Mouse (Mus musculus) layer of hippocampus, postnatal 14 days (tissue): Measurements from ENCODE around the gene Ecel1. TPM values are rescaled to one million over a fixed set of nuclear protein-coding genes. Genes with fewer than 3 reads are reported as not detected.

ENCODE experiments used
- DNase-seq, 2 experiments: peaks; one replicate each; pipeline ENCODE4 v3.0.0; 2021 to 2022; ENCODE audit warnings: low spot score in 2 of 2, mixed read lengths in 1 of 2
- total RNA-seq, 2 experiments: library from RNA; stranded (reverse); gene quantifications; 2 replicates each; pipeline ENCODE4 v1.2.3; 2021

The Ecel1 gene
- total RNA-seq, 2 experiments from 2014 or later, result 3.6 to 4.4 TPM

GRCm38 (mm10) chr1:87171312-87171711 lies 15.0 kb upstream of the Ecel1 start:
- no peak for DNase-seq

- DNase-seq, result no peak
Observed at GRCm38 (mm10) chr1:87170458-87170857, 14.1 kb upstream of the Ecel1 start.

GRCm38 (mm10) chr1:87164796-87165184 lies 8.5 kb upstream of the Ecel1 start:
- no peak for DNase-seq

DNA sequence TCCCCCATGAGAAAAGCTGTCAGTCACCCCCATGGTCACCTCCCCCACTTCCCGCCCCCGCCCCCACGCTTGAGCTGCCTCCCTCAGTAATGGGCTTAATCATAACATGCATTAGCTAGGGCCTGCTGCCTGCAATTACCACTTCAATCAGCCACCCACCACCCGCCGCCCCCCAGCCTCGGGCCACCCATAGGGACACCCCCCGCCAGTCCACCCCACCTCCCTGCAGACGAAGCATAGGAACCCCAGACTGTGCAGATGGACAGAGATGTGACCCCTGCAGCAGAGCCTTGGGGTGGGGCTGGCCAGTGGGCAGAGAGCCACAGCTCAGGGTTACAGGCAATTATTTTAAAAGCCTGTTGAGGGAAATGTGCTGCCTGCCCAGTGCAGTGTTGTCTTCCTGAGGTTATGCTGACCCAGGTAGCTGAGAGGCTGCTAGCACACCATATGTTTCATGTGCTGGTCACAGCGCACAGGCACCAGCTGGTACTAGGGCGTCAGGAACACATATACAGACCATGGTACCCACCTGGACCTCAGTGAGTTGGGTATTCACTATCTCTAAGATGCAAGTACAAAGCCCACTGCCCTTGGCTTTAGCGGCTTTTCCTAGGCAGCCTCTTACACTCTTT lies 8.0 kb upstream of the Ecel1 start:
- DNase-seq, result no peak

DNA sequence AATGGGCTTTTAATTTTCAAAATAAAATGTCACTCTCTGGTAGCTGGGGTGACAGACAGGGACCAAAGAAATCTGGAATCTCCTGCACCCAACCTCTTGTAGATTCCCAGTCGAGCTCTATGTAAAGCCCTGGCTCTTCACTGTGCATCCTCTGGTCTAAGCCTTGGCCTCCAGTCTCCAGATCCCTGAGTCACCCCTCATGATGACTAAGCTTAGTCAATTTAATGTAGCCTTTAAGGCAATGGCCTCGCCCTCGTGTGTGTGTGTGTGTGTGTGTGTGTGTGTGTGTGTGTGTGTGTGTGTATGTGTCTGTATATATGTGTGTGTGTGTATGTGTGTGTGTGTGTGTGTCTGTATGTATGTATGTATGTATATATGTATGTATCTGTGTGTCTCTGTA lies 3.1 kb upstream of the Ecel1 start:
- no peak for DNase-seq

DNA sequence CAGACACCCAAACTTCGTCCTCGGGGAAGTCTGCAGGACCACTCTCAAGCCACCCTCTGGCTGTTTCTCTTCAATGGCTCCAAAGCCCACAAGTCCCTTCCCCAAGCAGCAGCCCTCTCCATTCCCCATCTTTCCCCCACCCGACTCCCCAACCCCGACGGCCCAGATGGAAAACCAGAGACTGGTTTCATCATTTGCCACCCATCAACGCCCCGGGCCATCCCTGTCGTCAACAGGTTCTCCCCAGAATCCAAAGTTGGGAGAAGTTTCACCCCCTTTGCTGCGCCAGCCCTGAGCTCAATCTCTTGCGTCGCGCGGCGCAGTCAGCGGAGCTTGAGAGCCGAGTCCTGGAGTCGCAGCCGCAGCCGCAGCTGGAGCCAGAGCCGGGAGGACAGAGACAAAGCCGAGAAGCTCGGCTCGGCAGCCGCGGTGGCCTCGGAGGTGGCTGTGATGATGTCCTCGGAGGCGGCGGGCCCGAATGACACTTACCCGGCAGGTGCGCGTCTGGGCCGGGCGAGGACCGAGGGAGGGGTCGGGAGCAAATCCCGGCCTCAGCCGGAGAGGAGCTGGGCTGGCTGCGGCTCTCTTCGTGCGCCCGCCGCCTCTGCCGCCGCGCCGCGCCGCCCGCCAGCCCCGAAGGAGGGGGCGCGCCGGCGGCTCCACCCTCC lies 656 bp downstream of the Ecel1 start:
- DNase-seq, result no peak

DNA sequence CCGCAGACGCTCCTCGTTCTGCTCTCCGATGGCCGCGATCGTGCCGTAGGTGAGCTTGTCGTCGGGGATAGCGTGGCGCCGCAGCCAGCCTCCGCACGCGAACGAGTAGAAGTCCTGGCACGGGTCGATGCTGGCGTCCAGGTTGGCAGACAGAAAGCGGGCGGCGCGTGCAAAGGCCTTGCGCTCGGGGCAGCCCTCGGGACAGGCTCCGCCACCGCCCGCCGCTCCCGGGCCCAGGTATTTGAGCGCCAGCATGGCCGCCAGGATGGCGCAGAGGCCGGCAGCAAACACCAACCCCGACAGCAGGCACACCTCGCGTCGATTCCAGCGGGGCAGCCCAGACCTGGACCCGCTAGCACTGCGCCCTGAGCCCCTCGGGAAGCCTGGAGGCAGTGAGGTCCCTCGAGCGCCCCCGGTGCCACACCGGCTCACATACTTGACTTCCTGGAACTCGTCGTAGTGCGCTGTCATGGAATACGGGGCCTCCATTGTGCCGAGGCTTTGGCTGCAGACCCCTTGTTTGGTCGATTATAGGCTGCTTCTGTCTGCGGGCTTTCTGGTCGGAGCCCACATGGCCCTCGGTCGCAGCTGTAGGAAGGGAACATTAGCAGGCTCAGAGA lies 1.7 kb downstream of the Ecel1 start:
- DNase-seq, result no peak

DNA sequence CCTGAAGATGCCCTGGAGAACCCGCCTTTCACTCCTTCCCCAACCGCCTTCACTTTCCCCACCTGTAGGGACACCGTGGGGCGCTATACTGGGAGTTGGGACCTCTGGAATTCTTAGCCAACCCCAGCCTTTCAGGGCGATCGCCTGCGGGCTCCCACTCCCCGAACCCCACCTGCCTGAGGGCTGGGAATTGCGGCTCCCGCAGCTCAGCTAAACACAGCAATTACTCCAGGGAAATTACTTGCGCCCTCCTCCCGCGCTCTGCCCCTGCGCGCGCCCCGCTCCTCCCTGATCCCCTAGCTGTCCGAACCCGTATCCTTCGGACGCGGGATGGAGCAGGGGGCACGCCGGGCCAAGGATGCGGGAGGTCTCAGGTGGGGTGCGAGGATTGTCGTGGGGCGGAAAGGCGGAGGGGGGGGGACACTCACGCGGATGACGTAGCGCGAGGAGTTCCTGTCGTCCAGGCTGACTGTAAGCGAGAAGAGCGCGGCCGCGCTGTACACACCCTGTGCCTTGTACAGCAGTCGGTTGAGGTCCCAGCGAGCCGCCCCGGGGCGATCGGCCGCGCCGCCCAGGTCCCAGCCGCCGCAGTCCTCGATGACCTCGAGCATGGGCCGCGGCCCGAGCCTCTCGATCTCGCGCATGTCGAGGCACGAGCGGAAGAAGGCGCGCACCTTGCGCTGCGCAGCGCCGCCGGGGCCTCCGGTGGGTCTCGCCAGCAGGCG lies 2.4 kb downstream of the Ecel1 start:
- DNase-seq, result no peak

GRCm38 (mm10) chr1:87151286-87151685 lies 5.0 kb downstream of the Ecel1 start:
- DNase-seq, result no peak

DNA sequence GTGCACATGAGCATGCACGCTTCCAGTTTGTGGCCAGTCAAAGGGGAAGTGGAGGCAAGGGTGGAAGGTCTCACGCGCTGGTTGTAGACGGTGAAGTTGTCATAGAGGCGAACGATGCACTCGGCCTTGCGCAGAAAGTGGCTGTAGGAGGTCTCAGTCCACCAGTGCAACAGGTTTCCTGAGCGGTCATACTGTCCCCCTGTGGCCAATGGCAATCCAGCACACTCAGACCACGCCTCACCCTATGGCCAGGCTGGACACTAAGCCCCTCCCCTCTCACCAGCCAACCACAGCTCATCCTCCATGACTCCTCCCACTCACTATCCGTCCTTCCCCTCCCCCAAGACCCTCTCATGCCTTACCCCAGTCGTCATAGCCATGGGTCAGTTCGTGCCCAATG lies 6.9 kb downstream of the Ecel1 start:
- no peak for DNase-seq

DNA sequence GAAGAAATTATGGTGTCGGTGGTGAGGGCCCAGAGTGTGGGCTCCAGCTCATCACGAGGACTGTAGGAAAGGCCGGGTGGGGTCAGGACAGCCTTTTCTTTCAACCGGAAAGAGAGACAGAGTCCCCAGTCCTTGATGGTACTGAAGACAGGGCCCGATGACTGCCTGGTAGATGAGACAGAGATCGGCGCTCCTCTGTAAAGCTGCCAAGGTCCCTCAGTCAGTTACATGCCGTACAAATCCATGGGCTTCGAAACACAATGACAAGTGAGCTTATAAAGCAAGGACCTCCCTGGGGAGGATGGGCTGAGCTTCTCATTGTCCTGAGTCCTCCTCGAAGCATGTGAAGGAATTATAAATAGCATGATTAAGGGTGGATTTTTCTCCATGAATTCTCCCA lies 13.2 kb downstream of the Ecel1 start:
- no peak for DNase-seq

GRCm38 (mm10) chr1:87142456-87142855 lies 13.9 kb downstream of the Ecel1 start:
- peak; percentile 19 to 34 for DNase-seq

GRCm38 (mm10) chr1:87141550-87141949 lies 14.8 kb downstream of the Ecel1 start:
- DNase-seq, result no peak

DNA sequence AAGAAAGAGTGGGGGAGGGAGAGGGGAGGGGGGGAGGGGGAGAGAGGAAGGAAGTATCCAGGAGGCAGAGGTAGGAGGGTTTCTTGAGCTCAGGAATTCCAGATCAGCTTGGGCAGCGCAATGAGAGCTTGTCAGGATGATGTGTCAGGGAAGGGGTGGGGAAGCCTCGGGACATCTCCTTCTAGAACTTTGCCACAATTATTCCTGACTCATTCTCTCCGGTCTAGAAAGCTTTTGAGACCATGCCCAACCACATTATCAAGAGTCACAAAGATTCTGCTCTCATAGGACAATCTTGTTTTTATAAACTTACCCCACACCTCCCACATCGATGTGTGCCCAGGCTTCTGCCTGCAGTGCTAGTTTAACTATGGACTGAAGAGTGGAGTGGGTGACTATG lies 24.5 kb downstream of the Ecel1 start:
- DNase-seq, result no peak

GRCm38 (mm10) chr1:87127206-87128030 lies 28.9 kb downstream of the Ecel1 start:
- peak; percentile 17 to 21 for DNase-seq

- no peak for DNase-seq
Observed at GRCm38 (mm10) chr1:87124673-87125072, 31.6 kb downstream of the Ecel1 start, which contains the start of gene Akp3. Gene Akp3 (plus strand): TSS chr1:87124973.

DNA sequence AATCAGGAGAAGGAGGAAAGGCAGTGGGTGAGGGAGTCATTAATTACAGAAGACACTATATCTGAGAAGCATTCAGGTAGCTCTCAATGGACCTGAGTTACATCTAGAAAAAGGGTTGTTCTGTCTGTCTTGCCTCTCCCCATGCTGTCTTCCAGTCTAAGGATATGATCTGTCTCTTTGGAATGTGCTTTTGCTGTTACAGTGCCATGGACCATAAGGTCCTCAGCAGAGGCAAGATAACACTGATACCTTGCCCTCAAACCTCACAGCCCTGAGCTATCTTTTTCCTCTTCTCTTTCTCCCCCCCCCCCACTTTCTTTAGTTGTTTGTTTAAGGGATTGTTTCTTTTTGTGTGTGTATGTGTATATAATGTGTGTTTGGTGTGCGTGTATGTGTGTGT lies 41.5 kb downstream of the Ecel1 start:
- DNase-seq, result no peak

GRCm38 (mm10) chr1:87111719-87112354 lies 44.5 kb downstream of the Ecel1 start:
- DNase-seq, result peak in 1 of 2 experiments; percentile 7

DNA sequence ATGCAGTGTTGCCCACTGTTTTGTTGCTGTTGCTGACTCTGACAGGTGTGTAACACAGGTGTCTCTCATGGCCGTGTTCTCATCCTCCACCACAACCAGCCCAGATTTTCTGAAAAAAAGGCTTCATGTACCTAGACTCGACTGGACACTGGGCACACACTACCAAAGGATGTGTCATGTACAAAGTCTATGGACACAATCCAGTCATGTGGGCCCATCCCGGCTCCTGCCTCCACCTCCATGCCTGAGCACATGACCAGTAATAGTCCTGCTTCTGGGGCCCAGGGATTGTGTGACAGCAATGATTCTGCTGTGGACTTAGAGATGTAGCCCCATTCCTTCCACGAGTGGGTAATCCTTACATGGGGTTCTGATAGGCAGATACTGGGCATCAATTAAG lies 47.8 kb downstream of the Ecel1 start:
- no peak for DNase-seq

DNA sequence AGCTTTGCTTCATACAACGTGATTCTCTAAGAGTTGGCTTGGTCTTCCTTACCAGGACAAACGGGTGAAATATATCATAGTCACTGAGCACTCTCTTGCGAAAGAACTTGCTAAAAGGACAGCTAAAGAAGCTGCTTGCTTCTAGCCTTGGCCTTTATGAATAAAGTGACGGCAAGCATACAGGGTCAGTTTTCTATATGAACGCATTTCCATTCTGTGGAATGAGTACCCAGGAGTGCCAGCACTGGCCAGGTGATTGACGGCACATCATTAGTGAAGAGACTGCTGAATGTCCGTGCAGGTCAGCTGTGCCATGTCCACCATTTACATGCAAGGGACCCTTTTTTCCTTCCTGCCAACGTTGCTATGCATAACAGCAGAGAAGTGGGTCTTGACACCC lies 49.8 kb downstream of the Ecel1 start:
- DNase-seq, result no peak

DNA sequence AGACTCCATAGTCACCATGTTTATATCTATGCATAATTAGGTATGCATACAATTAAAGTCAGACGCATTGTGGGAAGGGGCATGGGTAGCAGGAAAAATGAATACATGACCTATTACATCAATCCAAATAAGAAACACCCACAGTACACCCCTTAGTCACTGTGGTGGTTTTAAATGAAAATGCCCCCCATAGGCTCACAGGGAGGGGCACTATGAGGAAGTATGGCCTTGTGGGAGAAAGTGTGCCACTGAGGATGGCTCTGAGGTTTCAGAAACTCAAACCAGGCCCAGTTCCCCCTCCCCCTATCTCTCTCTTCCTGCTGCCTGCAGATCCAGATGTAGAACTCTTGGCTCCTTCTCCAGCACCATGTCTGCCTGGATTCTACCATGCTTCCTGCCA lies 52.4 kb downstream of the Ecel1 start:
- no peak for DNase-seq
